Mouse (Mus musculus) C2C12 (cell line): ENCODE results near the gene Ttf2. TPM values are rescaled to one million over a fixed set of nuclear protein-coding genes. Genes with fewer than 3 reads are reported as not detected.

Experiments used
- H3K27me3 ChIP-seq: one replicate; pipeline ENCODE4 v1.6.1; 2011; ENCODE audit not compliant: control insufficient read depth, insufficient read depth, insufficient read length
- H3K36me3 ChIP-seq: one replicate; pipeline ENCODE4 v1.6.1; 2011; ENCODE audit not compliant: control insufficient read depth, insufficient read depth
- H3K4me3 ChIP-seq: one replicate; pipeline ENCODE4 v1.5.1; 2011; ENCODE audit warnings: mild to moderate bottlenecking, control low read depth; ENCODE audit not compliant: poor library complexity, insufficient read depth, severe bottlenecking
- H3K79me2 ChIP-seq: one replicate; pipeline ENCODE4 v1.6.1; 2011; ENCODE audit not compliant: control insufficient read depth, insufficient read depth
- H3K79me3 ChIP-seq: one replicate; pipeline ENCODE4 v1.6.1; 2011; ENCODE audit warnings: low read depth, control low read depth
- H3ac ChIP-seq: one replicate; pipeline ENCODE3; 2011; ENCODE audit warnings: low read depth; ENCODE audit not compliant: control insufficient read depth, insufficient read length
- CEBPB ChIP-seq: IDR thresholded peaks from one replicate; pipeline ENCODE4 v1.6.1; 2011; ENCODE audit warnings: low read depth, mild to moderate bottlenecking, control low read depth, moderate library complexity
- CTCF ChIP-seq: IDR thresholded peaks from one replicate; pipeline ENCODE4 v1.5.1; 2011; ENCODE audit not compliant: control insufficient read depth, insufficient read depth, insufficient read length
- FOSL1 ChIP-seq: IDR thresholded peaks from one replicate; pipeline ENCODE4 v1.8.0; 2011; ENCODE audit warnings: mild to moderate bottlenecking, low read length; ENCODE audit not compliant: poor library complexity, insufficient read depth, severe bottlenecking
- MAX ChIP-seq: IDR thresholded peaks from one replicate; pipeline ENCODE4 v1.6.1; 2011; ENCODE audit warnings: mild to moderate bottlenecking, control low read depth
- MYOD1 ChIP-seq: IDR thresholded peaks from one replicate; pipeline ENCODE4 v1.6.1; 2011; ENCODE audit warnings: low read depth; ENCODE audit not compliant: control insufficient read depth, insufficient read length
- MYOG ChIP-seq: IDR thresholded peaks from one replicate; pipeline ENCODE4 v1.6.1; 2011; ENCODE audit not compliant: control insufficient read depth, insufficient read length; ENCODE audit errors: extremely low read depth
- USF1 ChIP-seq: IDR thresholded peaks from one replicate; pipeline ENCODE4 v1.6.1; 2011; ENCODE audit warnings: low read depth, mild to moderate bottlenecking, control low read depth, moderate library complexity
- polyA plus RNA-seq: library from polyadenylated mRNA; unstranded; fragments of >200 nt; fragmentation: generic; extraction: Trizol; gene quantifications from one replicate; pipeline ENCODE4 v1.2.1, GENCODE M21; 2012; ENCODE audit warnings: missing spikeins

The Ttf2 gene
- polyA plus RNA-seq, 1 experiment: 10.2 TPM

DNA sequence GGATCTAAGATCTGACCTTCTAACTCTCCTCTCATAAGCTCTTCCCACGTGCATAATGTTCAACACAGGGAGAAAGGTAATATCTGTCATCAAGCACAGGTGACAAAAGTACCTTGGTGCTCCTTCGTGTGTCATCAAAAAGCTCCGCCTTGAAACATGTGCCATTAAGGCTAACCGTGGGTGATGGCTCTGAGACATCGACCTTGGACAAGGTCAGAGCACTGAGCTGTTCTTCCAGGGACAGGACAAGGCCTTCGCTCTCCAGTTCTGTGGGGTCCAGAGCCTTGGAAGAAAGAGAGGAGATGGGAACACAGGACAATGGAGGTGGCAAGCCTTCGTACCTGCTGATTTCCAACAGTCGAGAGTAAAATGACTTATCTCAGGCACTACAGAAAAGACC, 22.2 kb downstream of the Ttf2 start:
- Histone ChIP-seq H3K27me3 (no peaks in the 10 kb centered on the region), H3K4me3 (no peak overlapping the region), H3K79me3 (no peaks in the 10 kb centered on the region), H3K79me2 (no peaks in the 10 kb centered on the region), H3ac (no peak overlapping the region), H3K36me3 (peaks cover 68% of the 10 kb centered on the region)
- TF ChIP-seq MAX (no peak), MYOG (no peak), FOSL1 (no peak), CTCF (no peak), MYOD1 (no peak)

GRCm38 (mm10) chr3:100940496-100941037, 28.9 kb downstream of the Ttf2 start:
- H3K4me3 ChIP-seq: no peak overlapping the region
- peaks cover 63% of the 10 kb centered on the region for H3K36me3 ChIP-seq
- H3K79me2 ChIP-seq: no peaks in the 10 kb centered on the region
- H3K79me3 ChIP-seq: no peaks in the 10 kb centered on the region
- H3ac ChIP-seq: no peak overlapping the region
- H3K27me3 ChIP-seq: no peaks in the 10 kb centered on the region
- TF ChIP-seq MAX (no peak), USF1 (no peak), MYOG (no peak), FOSL1 (no peak), CTCF (no peak), CEBPB (no peak), MYOD1 (no peak)

DNA sequence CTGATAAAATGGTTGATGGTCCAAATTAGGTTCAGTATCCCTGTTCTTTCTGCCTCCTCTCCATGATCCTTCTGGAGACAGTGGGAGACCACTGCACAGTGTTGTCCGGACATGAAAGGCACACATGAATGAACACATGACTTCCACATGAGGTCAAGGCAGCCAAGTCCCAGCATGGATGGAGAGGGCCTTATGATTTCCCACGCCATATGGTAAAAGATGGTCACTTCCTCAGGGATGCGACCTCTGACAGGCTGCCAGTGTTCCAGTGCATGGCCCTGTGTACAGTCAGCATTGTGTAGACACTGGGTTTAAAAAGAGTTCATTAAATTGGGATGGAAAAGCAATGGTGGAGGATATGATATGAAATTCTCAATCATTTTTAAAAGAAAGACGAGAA, 31.3 kb downstream of the Ttf2 start:
- Histone ChIP-seq H3ac (no peak overlapping the region), H3K36me3 (peaks cover 39% of the 10 kb centered on the region), H3K79me2 (no peaks in the 10 kb centered on the region), H3K4me3 (no peak overlapping the region), H3K79me3 (no peaks in the 10 kb centered on the region), H3K27me3 (no peaks in the 10 kb centered on the region)
- TF ChIP-seq CEBPB: no peak
- no peak for TF ChIP-seq MYOG
- no peak for TF ChIP-seq CTCF
- TF ChIP-seq MAX: no peak

GRCm38 (mm10) chr3:100936201-100936600, 33.3 kb downstream of the Ttf2 start:
- Histone ChIP-seq H3K79me3 (no peaks in the 10 kb centered on the region), H3K36me3 (peaks cover 35% of the 10 kb centered on the region), H3K4me3 (no peak overlapping the region), H3K27me3 (no peaks in the 10 kb centered on the region), H3ac (no peak overlapping the region), H3K79me2 (no peaks in the 10 kb centered on the region)
- TF ChIP-seq MYOD1: no peak
- TF ChIP-seq MAX: no peak
- TF ChIP-seq CEBPB: no peak
- TF ChIP-seq FOSL1: no peak
- no peak for TF ChIP-seq USF1
- TF ChIP-seq MYOG: no peak

- Histone ChIP-seq H3K79me2 (no peaks in the 10 kb centered on the region), H3K4me3 (no peak overlapping the region), H3K36me3 (peaks cover 32% of the 10 kb centered on the region), H3K27me3 (no peaks in the 10 kb centered on the region), H3ac (no peak overlapping the region), H3K79me3 (no peaks in the 10 kb centered on the region)
- TF ChIP-seq CTCF: no peak
- TF ChIP-seq FOSL1: no peak
- no peak for TF ChIP-seq USF1
- no peak for TF ChIP-seq MYOD1
- TF ChIP-seq MAX: no peak
- TF ChIP-seq MYOG: no peak
- no peak for TF ChIP-seq CEBPB
Observed at GRCm38 (mm10) chr3:100935521-100935920, 33.9 kb downstream of the Ttf2 start.

GRCm38 (mm10) chr3:100932077-100932944, 37.2 kb downstream of the Ttf2 start:
- TF ChIP-seq MAX (no peak), MYOD1 (no peak), CTCF (no peak), CEBPB (no peak), MYOG (no peak), FOSL1 (no peak), USF1 (no peak)
- H3K36me3 ChIP-seq: peaks cover 5% of the 10 kb centered on the region
- H3ac ChIP-seq: no peak overlapping the region
- H3K79me2 ChIP-seq: no peaks in the 10 kb centered on the region
- H3K27me3 ChIP-seq: no peaks in the 10 kb centered on the region
- no peak overlapping the region for H3K4me3 ChIP-seq
- H3K79me3 ChIP-seq: no peaks in the 10 kb centered on the region
